In genomic region chr7:58658790-58659405, GRCm38 (mm10) we compare ENCODE assay signal across 7 mouse cellular contexts. TPM values are rescaled to one million over a fixed set of nuclear protein-coding genes. Genes with fewer than 3 reads are reported as not detected.
DNase-seq lines count a peak whose midpoint lies in the region; ATAC-seq and TF ChIP-seq lines count a peak whose summit lies in the region.

No protein-coding gene starts in this region.

- peak overlapping the region; percentile 74 for H3K9ac ChIP-seq in lung, embryonic 14.5 days
- peak overlapping the region; percentile 78 for H3K9ac ChIP-seq in forebrain, embryonic 11.5 days (ENCODE audit: low read length)
- H3K9ac ChIP-seq in limb, embryonic 12.5 days (replicated peaks) = peak overlapping the region; percentile 75

- H3K9me3 ChIP-seq in lung, embryonic 14.5 days (ENCODE audit: low read depth, low read length) = no peaks in the 10 kb centered on the region
- H3K9me3 ChIP-seq in forebrain, embryonic 11.5 days (ENCODE audit: control insufficient read depth, low read length) = no peaks in the 10 kb centered on the region
- H3K9me3 ChIP-seq in limb, embryonic 12.5 days = no peaks in the 10 kb centered on the region

- 26% methylated on average over 14 of the region's 14 CpGs for WGBS in lung, embryonic 14.5 days
- WGBS in forebrain, embryonic 11.5 days = 27% methylated on average over 14 of the region's 14 CpGs
- 24% methylated on average over 14 of the region's 14 CpGs for WGBS in limb, embryonic 12.5 days
- WGBS in olfactory bulb, adult 2 months = 29% methylated on average over 14 of the region's 14 CpGs

- H3K27ac ChIP-seq in lung, embryonic 14.5 days (ENCODE audit: low read depth) = no peak overlapping the region
- H3K27ac ChIP-seq in forebrain, embryonic 11.5 days (ENCODE audit: low read depth, low read length) = no peak overlapping the region
- no peak overlapping the region for H3K27ac ChIP-seq in limb, embryonic 12.5 days
- H3K27ac ChIP-seq in olfactory bulb, adult 2 months (ENCODE audit: insufficient read depth, low read depth, low read length) = no peak overlapping the region

- H3K4me1 ChIP-seq in lung, embryonic 14.5 days (ENCODE audit: insufficient read depth) = 0 out of 2 replicates have a peak, but pooled peaks cover 8% of the 10 kb centered on the region
- H3K4me1 ChIP-seq in forebrain, embryonic 11.5 days (replicated peaks; ENCODE audit: control insufficient read depth, insufficient read depth, low read length) = 0 out of 2 replicates have a peak, but pooled peaks cover 2% of the 10 kb centered on the region
- peaks cover 5% of the 10 kb centered on the region for H3K4me1 ChIP-seq in limb, embryonic 12.5 days (replicated peaks)
- H3K4me1 ChIP-seq in olfactory bulb, adult 2 months (ENCODE audit: control insufficient read depth, insufficient read depth, low read length) = peaks cover 5% of the 10 kb centered on the region; the same call in 1 of the 2 replicates

- no peak for DNase-seq in lung, embryonic 14.5 days
- DNase-seq in lung, adult 18-20 months = no peak
- DNase-seq in forebrain, embryonic 11.5 days (ENCODE audit: low spot score) = no peak
- no peak for DNase-seq in right cerebral cortex, adult 2 months (ENCODE audit: low spot score in 2 of 2)
- DNase-seq in cerebellum, adult 8-10 months = no peak

- no peaks in the 10 kb centered on the region for H3K36me3 ChIP-seq in lung, embryonic 14.5 days (ENCODE audit: insufficient read depth)
- no peaks in the 10 kb centered on the region for H3K36me3 ChIP-seq in forebrain, embryonic 11.5 days (ENCODE audit: control insufficient read depth, insufficient read depth, low read length)
- H3K36me3 ChIP-seq in limb, embryonic 12.5 days = no peaks in the 10 kb centered on the region

- H3K4me2 ChIP-seq in lung, embryonic 14.5 days = peak overlapping the region; percentile 88
- H3K4me2 ChIP-seq in forebrain, embryonic 11.5 days (ENCODE audit: low read depth, low read length, severe bottlenecking) = peak overlapping the region; percentile 86
- H3K4me2 ChIP-seq in limb, embryonic 12.5 days = peak overlapping the region; percentile 83

- ATAC-seq in lung, embryonic 14.5 days (ENCODE audit: insufficient read depth) = no peak
- peak; percentile 34 for ATAC-seq in forebrain, embryonic 11.5 days (replicated peaks; ENCODE audit: low FRiP score)
- peak; percentile 23; the same call in 1 of the 2 replicates for ATAC-seq in limb, embryonic 12.5 days (ENCODE audit: insufficient number of reproducible peaks, insufficient read depth, low FRiP score, low TSS enrichment, low read depth)

- H3K4me3 ChIP-seq in lung, embryonic 14.5 days (ENCODE audit: low read depth, low read length) = peak overlapping the region; percentile 65
- H3K4me3 ChIP-seq in forebrain, embryonic 11.5 days (ENCODE audit: low read depth, low read length) = peak overlapping the region; percentile 66
- peak overlapping the region; percentile 71 for H3K4me3 ChIP-seq in limb, embryonic 12.5 days (replicated peaks)
- H3K4me3 ChIP-seq in olfactory bulb, adult 2 months (ENCODE audit: insufficient read depth, low read depth, low read length) = peak overlapping the region; percentile 66

- no peak for TF ChIP-seq CTCF in lung, embryonic 14.5 days (IDR thresholded peaks at IDR 0.05; ENCODE audit: low read depth)
- TF ChIP-seq CTCF in olfactory bulb, adult 2 months (IDR thresholded peaks at IDR 0.05; ENCODE audit: insufficient read depth, low read depth, low read length) = no peak

- H3K27me3 ChIP-seq in lung, embryonic 14.5 days (ENCODE audit: insufficient read depth, low read length) = no peaks in the 10 kb centered on the region
- H3K27me3 ChIP-seq in forebrain, embryonic 11.5 days (ENCODE audit: control insufficient read depth, insufficient read depth, low read length) = no peaks in the 10 kb centered on the region
- peaks cover 14% of the 10 kb centered on the region for H3K27me3 ChIP-seq in limb, embryonic 12.5 days

- TF ChIP-seq POLR2A in olfactory bulb, adult 2 months (IDR thresholded peaks at IDR 0.05; ENCODE audit: insufficient read depth, low read depth, low read length) = no peak

RNA-seq across cellular contexts. Expression of gene Atp10a, which starts 2.9 kb away (rescaled TPM):
- 3.8 and 4.6 TPM in 2 replicates for polyA plus RNA-seq in lung, embryonic 14.5 days (2014; fragmentation: Nextera tagmentation; extraction: Ambion mirVana)
- polyA plus RNA-seq in forebrain, embryonic 11.5 days (2014; fragmentation: Nextera tagmentation; extraction: Ambion mirVana) = 2.7 and 4.0 TPM in 2 replicates
- polyA plus RNA-seq in limb, embryonic 12.5 days (2016; fragmentation: Nextera tagmentation; extraction: Ambion mirVana) = 2.3 and 2.7 TPM in 2 replicates
- polyA plus RNA-seq in olfactory bulb, adult 2 months (2012; ENCODE audit: insufficient read depth, insufficient read length, low replicate concordance, missing spikeins) = not detected in 2 replicates
